Mouse (Mus musculus) MEL (cell line): Measurements from ENCODE around the gene Wasf2. TPM values are rescaled to one million over a fixed set of nuclear protein-coding genes. Genes with fewer than 3 reads are reported as not detected.

Source experiments
- DNase-seq: peaks from one replicate; pipeline ENCODE4 v3.0.0; 2011; ENCODE audit warnings: low read depth, low spot score
- H3K27ac ChIP-seq: 2 replicates; pipeline ENCODE4 v1.5.1; 2012; ENCODE audit warnings: low read depth, mild to moderate bottlenecking, control low read depth, low read length, moderate library complexity; ENCODE audit not compliant: control insufficient read depth
- H3K27me3 ChIP-seq, 2 experiments: fragments of 150-350 bp in 1 of 2; sonication (generic) in 1 of 2; 2 replicates each; pipeline ENCODE4 v1.6.1; 2012; ENCODE audit warnings: low read length in 2 of 2, mild to moderate bottlenecking in 2 of 2, improper control_type of control experiment in 1 of 2, moderate library complexity in 1 of 2; ENCODE audit not compliant: insufficient read depth in 2 of 2, control insufficient read depth in 1 of 2
- H3K36me3 ChIP-seq, 2 experiments: 2 replicates each; pipeline ENCODE4 v1.6.1; 2012 to 2014; ENCODE audit warnings: low read length in 2 of 2, improper control_type of control experiment in 1 of 2, inconsistent platforms in 1 of 2, mild to moderate bottlenecking in 1 of 2; ENCODE audit not compliant: insufficient read depth in 2 of 2, control insufficient read depth in 1 of 2
- H3K4me1 ChIP-seq, 2 experiments: fragments of 150-350 bp in 1 of 2; sonication (generic) in 1 of 2; 2 replicates each; pipeline ENCODE4 v1.6.1; 2012; ENCODE audit warnings: low read length in 2 of 2, improper control_type of control experiment in 1 of 2, mild to moderate bottlenecking in 1 of 2; ENCODE audit not compliant: insufficient read depth in 2 of 2, control insufficient read depth in 1 of 2
- H3K4me3 ChIP-seq, 2 experiments: fragments of 150-350 bp in 1 of 2; sonication (generic) in 1 of 2; 2 replicates each; pipeline ENCODE4 v1.5.1; 2012; ENCODE audit warnings: low read depth in 2 of 2, low read length in 2 of 2, mild to moderate bottlenecking in 2 of 2, moderate library complexity in 2 of 2, control low read depth in 1 of 2, improper control_type of control experiment in 1 of 2; ENCODE audit not compliant: control insufficient read depth in 1 of 2, insufficient read depth in 1 of 2
- H3K79me2 ChIP-seq: 2 replicates; pipeline ENCODE4 v1.6.1; 2012; ENCODE audit warnings: mild to moderate bottlenecking, low read length, moderate library complexity; ENCODE audit not compliant: control insufficient read depth, poor library complexity, insufficient read depth
- H3K9ac ChIP-seq: 2 replicates; pipeline ENCODE4 v1.6.1; 2012; ENCODE audit warnings: low read depth, mild to moderate bottlenecking, control low read depth, low read length, moderate library complexity; ENCODE audit not compliant: control insufficient read depth, poor library complexity, severe bottlenecking
- H3K9me3 ChIP-seq: fragments of 150-350 bp; sonication (generic); replicated peaks from 2 replicates; pipeline ENCODE4 v1.6.1; 2012; ENCODE audit warnings: mild to moderate bottlenecking, low read length, improper control_type of control experiment, moderate library complexity; ENCODE audit not compliant: insufficient read depth
- BHLHE40 ChIP-seq: IDR thresholded peaks from 2 replicates; pipeline ENCODE4 v1.6.1; 2012; ENCODE audit warnings: low read depth, mild to moderate bottlenecking, inconsistent platforms, low read length, improper control_type of control experiment, borderline replicate concordance
- CHD1 ChIP-seq: IDR thresholded peaks from 2 replicates; pipeline ENCODE4 v1.6.1; 2012; ENCODE audit warnings: low read depth, mild to moderate bottlenecking, inconsistent platforms, low read length, improper control_type of control experiment
- E2F4 ChIP-seq: IDR thresholded peaks from 2 replicates; pipeline ENCODE4 v1.6.1; 2011; ENCODE audit warnings: low read depth, low read length, improper control_type of control experiment, borderline replicate concordance
- EP300 ChIP-seq, 2 experiments: IDR thresholded peaks; 2 replicates each; pipeline ENCODE4 v1.6.1; 2011; ENCODE audit warnings: improper control_type of control experiment in 2 of 2, low read length in 2 of 2, low read depth in 1 of 2, mild to moderate bottlenecking in 1 of 2
- ETS1 ChIP-seq: IDR thresholded peaks from 2 replicates; pipeline ENCODE4 v1.6.1; 2012; ENCODE audit warnings: low read depth, mild to moderate bottlenecking, inconsistent platforms, low read length, improper control_type of control experiment, moderate library complexity
- GATA1 ChIP-seq: IDR thresholded peaks from 2 replicates; pipeline ENCODE4 v1.6.1; 2011; ENCODE audit warnings: low read depth, low read length, improper control_type of control experiment
- KAT2A ChIP-seq: conservative IDR thresholded peaks from 2 replicates; pipeline ENCODE4 v1.6.1; 2012; ENCODE audit warnings: low read depth, low read length, improper control_type of control experiment, inconsistent platforms
- MAFK ChIP-seq: IDR thresholded peaks from 2 replicates; pipeline ENCODE4 v1.6.1; 2011; ENCODE audit warnings: low read depth, mild to moderate bottlenecking, low read length, improper control_type of control experiment, borderline replicate concordance
- MAX ChIP-seq: IDR thresholded peaks from 2 replicates; pipeline ENCODE4 v1.6.1; 2011; ENCODE audit warnings: low read length, improper control_type of control experiment
- MAZ ChIP-seq: IDR thresholded peaks from 2 replicates; pipeline ENCODE4 v1.6.1; 2012; ENCODE audit warnings: low read depth, mild to moderate bottlenecking, inconsistent platforms, low read length, improper control_type of control experiment
- MEF2A ChIP-seq: IDR thresholded peaks from 2 replicates; pipeline ENCODE4 v1.6.1; 2014; ENCODE audit warnings: low read depth, mild to moderate bottlenecking, inconsistent platforms, low read length, improper control_type of control experiment; ENCODE audit not compliant: poor library complexity, insufficient replicate concordance, severe bottlenecking; ENCODE audit errors: extremely low read depth
- MXI1 ChIP-seq: IDR thresholded peaks from 2 replicates; pipeline ENCODE4 v1.6.1; 2011; ENCODE audit warnings: mild to moderate bottlenecking, low read depth, low read length, improper control_type of control experiment
- MYC ChIP-seq: IDR thresholded peaks from 2 replicates; pipeline ENCODE4 v1.6.1; 2011; ENCODE audit warnings: low read depth, mild to moderate bottlenecking, low read length, improper control_type of control experiment, moderate library complexity
- NELFE ChIP-seq: IDR thresholded peaks from 2 replicates; pipeline ENCODE4 v1.6.1; 2011; ENCODE audit warnings: low read depth, low read length, improper control_type of control experiment
- NRF1 ChIP-seq: IDR thresholded peaks from 2 replicates; pipeline ENCODE4 v1.6.1; 2014; ENCODE audit warnings: low read depth, mild to moderate bottlenecking, inconsistent platforms, low read length, improper control_type of control experiment, moderate library complexity; ENCODE audit not compliant: poor library complexity, insufficient read depth, severe bottlenecking
- POLR2A ChIP-seq, 2 experiments: IDR thresholded peaks; 2 replicates each; pipeline ENCODE4 v1.6.1; 2011 to 2012; ENCODE audit warnings: low read length in 2 of 2, mild to moderate bottlenecking in 2 of 2, control low read depth in 1 of 2, improper control_type of control experiment in 1 of 2, low read depth in 1 of 2, moderate library complexity in 1 of 2; ENCODE audit not compliant: control insufficient read depth in 1 of 2, insufficient read depth in 1 of 2, poor library complexity in 1 of 2
- POLR2AphosphoS2 ChIP-seq: IDR thresholded peaks from 2 replicates; pipeline ENCODE4 v1.6.1; 2011; ENCODE audit warnings: low read length, improper control_type of control experiment
- RAD21 ChIP-seq: IDR thresholded peaks from 2 replicates; pipeline ENCODE4 v1.6.1; 2011; ENCODE audit warnings: mild to moderate bottlenecking, low read depth, low read length, improper control_type of control experiment
- SMC3 ChIP-seq: IDR thresholded peaks from 2 replicates; pipeline ENCODE4 v1.6.1; 2011; ENCODE audit warnings: low read depth, low read length, improper control_type of control experiment
- TAL1 ChIP-seq: IDR thresholded peaks from 2 replicates; pipeline ENCODE4 v1.6.1; 2012; ENCODE audit warnings: mild to moderate bottlenecking, inconsistent platforms, low read length, moderate library complexity, mixed read lengths
- TBP ChIP-seq: IDR thresholded peaks from 2 replicates; pipeline ENCODE4 v1.8.0; 2011; ENCODE audit warnings: low read depth, low read length, improper control_type of control experiment
- TCF12 ChIP-seq: IDR thresholded peaks from 2 replicates; pipeline ENCODE4 v1.6.1; 2014; ENCODE audit warnings: low read depth, mild to moderate bottlenecking, inconsistent platforms, low read length, improper control_type of control experiment, moderate library complexity
- UBTF ChIP-seq: IDR thresholded peaks from 2 replicates; pipeline ENCODE4 v1.6.1; 2012; ENCODE audit warnings: low read depth, mild to moderate bottlenecking, inconsistent platforms, low read length, improper control_type of control experiment, moderate library complexity, borderline replicate concordance; ENCODE audit not compliant: insufficient read depth
- USF2 ChIP-seq, 2 experiments: IDR thresholded peaks; 2 replicates each; pipeline ENCODE4 v1.6.1; 2011 to 2012; ENCODE audit warnings: improper control_type of control experiment in 2 of 2, low read length in 2 of 2, borderline replicate concordance in 1 of 2, inconsistent platforms in 1 of 2, low read depth in 1 of 2, mild to moderate bottlenecking in 1 of 2; ENCODE audit not compliant: insufficient read depth in 1 of 2
- ZKSCAN1 ChIP-seq: IDR thresholded peaks from 2 replicates; pipeline ENCODE4 v1.6.1; 2012; ENCODE audit warnings: low read depth, mild to moderate bottlenecking, inconsistent platforms, low read length, improper control_type of control experiment, moderate library complexity
- ZMIZ1 ChIP-seq: IDR thresholded peaks from 2 replicates; pipeline ENCODE4 v1.6.1; 2012; ENCODE audit warnings: low read depth, mild to moderate bottlenecking, inconsistent platforms, low read length, improper control_type of control experiment, moderate library complexity
- ZNF384 ChIP-seq: IDR thresholded peaks from 2 replicates; pipeline ENCODE4 v1.6.1; 2012; ENCODE audit warnings: low read depth, mild to moderate bottlenecking, inconsistent platforms, low read length, improper control_type of control experiment
- polyA plus RNA-seq, 2 experiments: library from polyadenylated mRNA; stranded (reverse) in 1 of 2; unstranded in 1 of 2; fragments of >175 nt in 1 of 2; fragments of >200 nt in 1 of 2; gene quantifications; 2 replicates each; pipeline versions ENCODE4 v1.2.1 to v1.2.4; 2012; ENCODE audit warnings: low replicate concordance in 2 of 2, low read depth in 1 of 2; ENCODE audit not compliant: insufficient read length in 2 of 2, insufficient read depth in 1 of 2, missing spikeins in 1 of 2
- total RNA-seq: library from RNA; depleted of rRNA; stranded (reverse); fragments of 300-350 nt; gene quantifications from 2 replicates; pipeline ENCODE4 v1.2.3, GENCODE M21; 2012

Gene Wasf2
- total and polyA plus RNA-seq, 3 experiments = 16.4 to 53.7 TPM; not detected in 1

- H3K27me3 ChIP-seq = no peaks in the 10 kb centered on the region
- no peak overlapping the region for H3K27ac ChIP-seq
- peaks cover 12% of the 10 kb centered on the region for H3K79me2 ChIP-seq
- TF ChIP-seq POLR2A (IDR thresholded peaks at IDR 0.05; ENCODE audit: control insufficient read depth in 1 of 2, insufficient read depth in 1 of 2, low read depth in 1 of 2, low read length in 2 of 2, poor library complexity in 1 of 2) = no peak
- TF ChIP-seq USF2 (IDR thresholded peaks at IDR 0.05; ENCODE audit: borderline replicate concordance in 1 of 2, insufficient read depth in 1 of 2, low read depth in 1 of 2, low read length in 2 of 2) = no peak
- TF ChIP-seq MAFK = no peak
- TF ChIP-seq MAZ = no peak
- TF ChIP-seq ETS1 = no peak
- TF ChIP-seq CHD1 = no peak
- no peak for TF ChIP-seq ZMIZ1
- TF ChIP-seq ZNF384 = no peak
- no peak for TF ChIP-seq NRF1
- no peak for TF ChIP-seq RAD21
- TF ChIP-seq MAX = no peak
- no peak for TF ChIP-seq GATA1
- no peak for TF ChIP-seq MYC
- no peak for TF ChIP-seq BHLHE40
- TF ChIP-seq EP300 (IDR thresholded peaks at IDR 0.05; ENCODE audit: low read depth in 1 of 2, low read length in 2 of 2) = no peak
- no peak for TF ChIP-seq ZKSCAN1
- no peak for TF ChIP-seq UBTF
- TF ChIP-seq TBP = no peak
- H3K9ac ChIP-seq = no peak overlapping the region
- peaks cover 2 to 6% of the 10 kb centered on the region in 2 experiments; a peak in 1 of 4 replicates for H3K36me3 ChIP-seq
- DNase-seq = no peak
- no peaks in the 10 kb centered on the region for H3K9me3 ChIP-seq
- H3K4me3 ChIP-seq = no peak overlapping the region
- peaks cover 0 to 4% of the 10 kb centered on the region in 2 experiments; a peak in 2 of 4 replicates for H3K4me1 ChIP-seq
Measured at GRCm38 (mm10) chr4:133175998-133176760, 45.9 kb downstream of the Wasf2 start.

GRCm38 (mm10) chr4:133176761-133177403 is 46.6 kb downstream of the Wasf2 start:
- DNase-seq = no peak
- Histone ChIP-seq H3K4me1 (peaks cover 0 to 4% of the 10 kb centered on the region in 2 experiments; a peak in 1 of 4 replicates), H3K9ac (no peak overlapping the region), H3K36me3 (peaks cover 2 to 6% of the 10 kb centered on the region in 2 experiments; a peak in 1 of 4 replicates), H3K9me3 (no peaks in the 10 kb centered on the region), H3K27ac (no peak overlapping the region), H3K4me3 (no peak overlapping the region), H3K79me2 (peaks cover 7% of the 10 kb centered on the region), H3K27me3 (no peaks in the 10 kb centered on the region)
- no peak for TF ChIP-seq POLR2A (IDR thresholded peaks at IDR 0.05; ENCODE audit: control insufficient read depth in 1 of 2, insufficient read depth in 1 of 2, low read depth in 1 of 2, low read length in 2 of 2, poor library complexity in 1 of 2)
- TF ChIP-seq CHD1 = no peak
- TF ChIP-seq TAL1 = no peak
- no peak for TF ChIP-seq BHLHE40
- no peak for TF ChIP-seq MEF2A
- TF ChIP-seq UBTF = no peak
- no peak for TF ChIP-seq POLR2AphosphoS2
- TF ChIP-seq SMC3 = no peak
- no peak for TF ChIP-seq TBP
- no peak for TF ChIP-seq MAZ
- no peak for TF ChIP-seq KAT2A
- no peak for TF ChIP-seq NELFE
- TF ChIP-seq MYC = no peak
- TF ChIP-seq MAX = no peak
- no peak for TF ChIP-seq MXI1
- no peak for TF ChIP-seq TCF12
- no peak for TF ChIP-seq E2F4
- TF ChIP-seq USF2 (IDR thresholded peaks at IDR 0.05; ENCODE audit: borderline replicate concordance in 1 of 2, insufficient read depth in 1 of 2, low read depth in 1 of 2, low read length in 2 of 2) = no peak
